Comparison of ENCODE assay signal across 17 mouse cellular contexts in the genomic region with DNA sequence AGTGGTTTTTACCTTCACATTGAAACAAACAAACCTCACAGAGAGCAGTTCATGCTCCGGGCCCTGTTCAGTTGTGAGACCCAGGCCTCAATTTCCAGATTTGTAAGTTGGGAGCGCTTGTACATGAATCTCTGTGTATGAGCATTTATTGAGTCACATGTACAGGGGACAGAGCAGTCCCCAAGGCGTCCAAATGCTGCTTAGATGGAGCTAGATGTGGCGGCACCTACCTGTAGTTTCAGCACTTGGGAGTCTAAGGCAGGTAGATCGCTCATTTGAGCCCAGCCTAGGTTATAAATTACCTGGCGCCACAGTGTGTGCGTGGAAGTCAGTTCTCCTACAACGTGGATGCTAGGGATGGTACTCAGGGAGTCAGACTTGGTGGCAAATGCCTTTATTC. TPM values are rescaled to one million over a fixed set of nuclear protein-coding genes. Genes with fewer than 3 reads are reported as not detected.
DNase-seq lines count a peak whose midpoint lies in the region; ATAC-seq and TF ChIP-seq lines count a peak whose summit lies in the region.
"Had no signal": no experiment of that assay in that cellular context is flagged by ENCODE, and none has a peak within 500 bp of the region (broad histone marks: within the 10 kb centered on the region; RNA-seq: fewer than 3 reads in every experiment).

No protein-coding gene starts in this region.

- ATAC-seq in embryonic facial prominence, embryonic 15.5 days (ENCODE audit: insufficient number of reproducible peaks, low FRiP score, low TSS enrichment, low read depth) = no peak
- ATAC-seq in heart, postnatal 0 days (ENCODE audit: insufficient read depth, low read depth) = no peak
- ATAC-seq in liver, embryonic 12.5 days = no peak

- no peak overlapping the region for H3K9ac ChIP-seq in embryonic facial prominence, embryonic 15.5 days
- H3K9ac ChIP-seq in heart, postnatal 0 days (replicated peaks; ENCODE audit: low read depth, low read length) = no peak overlapping the region
- H3K9ac ChIP-seq in liver, embryonic 12.5 days = peak overlapping the region; percentile 100

- H3K9me3 ChIP-seq in embryonic facial prominence, embryonic 15.5 days (replicated peaks) = no peaks in the 10 kb centered on the region
- no peaks in the 10 kb centered on the region for H3K9me3 ChIP-seq in embryonic facial prominence, embryonic 10.5 days
- H3K9me3 ChIP-seq in heart, postnatal 0 days (replicated peaks; ENCODE audit: control insufficient read depth, low read length) = no peaks in the 10 kb centered on the region
- no peaks in the 10 kb centered on the region for H3K9me3 ChIP-seq in E14TG2a.4 (ENCODE audit: low read length)
- no peaks in the 10 kb centered on the region for H3K9me3 ChIP-seq in liver, embryonic 12.5 days (replicated peaks)
- H3K9me3 ChIP-seq: megakaryocyte, embryonic 14.5 days had no signal

- H3K4me3 ChIP-seq in embryonic facial prominence, embryonic 15.5 days (replicated peaks) = no peak overlapping the region
- H3K4me3 ChIP-seq in embryonic facial prominence, embryonic 10.5 days = no peak overlapping the region
- no peak overlapping the region for H3K4me3 ChIP-seq in heart, postnatal 0 days (ENCODE audit: low read depth, low read length)
- peak overlapping the region; percentile 79 for H3K4me3 ChIP-seq in E14TG2a.4 (replicated peaks; ENCODE audit: low read length)
- peak overlapping the region; percentile 62 for H3K4me3 ChIP-seq in liver, embryonic 12.5 days

- H3K4me2 ChIP-seq in embryonic facial prominence, embryonic 15.5 days (replicated peaks) = 0 out of 2 replicates have a peak overlapping the region, but pooled peaks have one; percentile 53
- H3K4me2 ChIP-seq in heart, postnatal 0 days (ENCODE audit: low read depth, low read length) = peak overlapping the region; percentile 49; the same call in 1 of the 2 replicates
- peak overlapping the region; percentile 96 for H3K4me2 ChIP-seq in liver, embryonic 12.5 days

- no peaks in the 10 kb centered on the region for H3K36me3 ChIP-seq in embryonic facial prominence, embryonic 15.5 days
- H3K36me3 ChIP-seq in embryonic facial prominence, embryonic 10.5 days (replicated peaks) = no peaks in the 10 kb centered on the region
- no peaks in the 10 kb centered on the region for H3K36me3 ChIP-seq in heart, postnatal 0 days (replicated peaks; ENCODE audit: control insufficient read depth, insufficient read depth, low read length)
- no peaks in the 10 kb centered on the region for H3K36me3 ChIP-seq in E14TG2a.4 (ENCODE audit: insufficient read depth, low read length)
- H3K36me3 ChIP-seq in liver, embryonic 12.5 days = peaks cover 92% of the 10 kb centered on the region

- no peak overlapping the region for H3K27ac ChIP-seq in embryonic facial prominence, embryonic 15.5 days (replicated peaks)
- no peak overlapping the region; the same call in 1 of the 2 replicates for H3K27ac ChIP-seq in embryonic facial prominence, embryonic 10.5 days (replicated peaks)
- no peak overlapping the region for H3K27ac ChIP-seq in heart, postnatal 0 days (ENCODE audit: low read depth)
- H3K27ac ChIP-seq in liver, embryonic 12.5 days = peak overlapping the region; percentile 100

- no peak for TF ChIP-seq EP300 in heart, postnatal 0 days (IDR thresholded peaks at IDR 0.05; ENCODE audit: low read depth)

- TF ChIP-seq CTCF in heart, postnatal 0 days (IDR thresholded peaks at IDR 0.05; ENCODE audit: low read depth) = no peak
- no peak for TF ChIP-seq CTCF in E14TG2a.4 (conservative IDR thresholded peaks at IDR 0.05; ENCODE audit: low read length)

- WGBS in embryonic facial prominence, embryonic 15.5 days = 86% methylated on average over 8 of the region's 8 CpGs
- whole genome bisulfite sequencing in embryonic facial prominence, embryonic 10.5 days = 89% methylated on average over 8 of the region's 8 CpGs
- 82% methylated on average over 8 of the region's 8 CpGs for WGBS in heart, postnatal 0 days
- 61% methylated on average over 8 of the region's 8 CpGs for WGBS in liver, embryonic 12.5 days (ENCODE audit: insufficient replicate concordance)

- H3K27me3 ChIP-seq in embryonic facial prominence, embryonic 15.5 days = 0 out of 2 replicates have a peak, but pooled peaks cover 10% of the 10 kb centered on the region
- H3K27me3 ChIP-seq in embryonic facial prominence, embryonic 10.5 days (replicated peaks; ENCODE audit: low read depth, poor library complexity, severe bottlenecking) = peaks cover 24% of the 10 kb centered on the region
- 0 out of 2 replicates have a peak, but pooled peaks cover 5% of the 10 kb centered on the region for H3K27me3 ChIP-seq in heart, postnatal 0 days (ENCODE audit: control insufficient read depth, insufficient read depth, low read length)
- peaks cover 63% of the 10 kb centered on the region for H3K27me3 ChIP-seq in E14TG2a.4 (ENCODE audit: insufficient read depth, low read length)
- H3K27me3 ChIP-seq in liver, embryonic 12.5 days (replicated peaks) = 0 out of 2 replicates have a peak, but pooled peaks cover 4% of the 10 kb centered on the region
- H3K27me3 ChIP-seq: CH12.LX; megakaryocyte, embryonic 14.5 days had no signal

- H3K4me1 ChIP-seq in embryonic facial prominence, embryonic 15.5 days = peaks cover 33% of the 10 kb centered on the region
- H3K4me1 ChIP-seq in embryonic facial prominence, embryonic 10.5 days = peaks cover 48% of the 10 kb centered on the region
- H3K4me1 ChIP-seq in heart, postnatal 0 days (ENCODE audit: control insufficient read depth, insufficient read depth) = peaks cover 11% of the 10 kb centered on the region; the same call in 1 of the 2 replicates
- H3K4me1 ChIP-seq in E14TG2a.4 (replicated peaks; ENCODE audit: low read depth, low read length) = peaks cover 44% of the 10 kb centered on the region
- H3K4me1 ChIP-seq in liver, embryonic 12.5 days = peaks cover 94% of the 10 kb centered on the region

- no peak for DNase-seq in embryonic facial prominence, embryonic 10.5 days (ENCODE audit: low spot score)
- no peak for DNase-seq in heart, postnatal 0 days (ENCODE audit: low spot score)
- DNase-seq in heart, adult 11 months = no peak
- no peak for DNase-seq in ovary, postnatal 14 days (ENCODE audit: low spot score)
- no peak for DNase-seq in adrenal gland, postnatal 4 days (ENCODE audit: low spot score in 2 of 2)
- DNase-seq: kidney, postnatal 14 days; layer of hippocampus, adult 9-11 months had no signal

RNA-seq across cellular contexts. Expression of gene Kcnn4, which starts 6.4 kb away (rescaled TPM):
- polyA plus RNA-seq in embryonic facial prominence, embryonic 15.5 days (2015; fragmentation: Nextera tagmentation; extraction: Ambion mirVana) = 3.1 and 4.0 TPM in 2 replicates
- 3.0 and 3.5 TPM in 2 replicates for polyA plus RNA-seq in embryonic facial prominence, embryonic 10.5 days (2016; fragmentation: Nextera tagmentation; extraction: Ambion mirVana)
- 0.69 and 2.0 TPM in 2 replicates for total RNA-seq in heart, postnatal 0 days (2014; rRNA removed; ENCODE audit: low replicate concordance)
- 0.85 and 0.98 TPM in 2 replicates for polyA plus RNA-seq in heart, postnatal 0 days (2015; fragmentation: Nextera tagmentation; extraction: Ambion mirVana)
- 159 and 161 TPM in 2 replicates for polyA plus RNA-seq in liver, embryonic 12.5 days (2016; fragmentation: Nextera tagmentation; extraction: Ambion mirVana)
- total RNA-seq in adrenal gland, postnatal 4 days (2021) = 1 to 10 TPM; 3.0 to 7.3 TPM

RNA-seq across cellular contexts. Expression of gene Smg9, which starts 23.0 kb away (rescaled TPM):
- 24.8 and 27.6 TPM in 2 replicates for polyA plus RNA-seq in embryonic facial prominence, embryonic 15.5 days (2015; fragmentation: Nextera tagmentation; extraction: Ambion mirVana)
- 25.8 and 26.3 TPM in 2 replicates for polyA plus RNA-seq in embryonic facial prominence, embryonic 10.5 days (2016; fragmentation: Nextera tagmentation; extraction: Ambion mirVana)
- total RNA-seq in heart, postnatal 0 days (2014; rRNA removed; ENCODE audit: low replicate concordance) = 15.5 and 30.2 TPM in 2 replicates
- polyA plus RNA-seq in heart, postnatal 0 days (2015; fragmentation: Nextera tagmentation; extraction: Ambion mirVana) = 13.1 and 13.5 TPM in 2 replicates
- polyA plus RNA-seq in liver, embryonic 12.5 days (2016; fragmentation: Nextera tagmentation; extraction: Ambion mirVana) = 22.9 and 23.5 TPM in 2 replicates
- 10 to 100 TPM; 25.6 to 32.3 TPM for total RNA-seq in adrenal gland, postnatal 4 days (2021)

RNA-seq across cellular contexts. Expression of gene Lypd5, which starts 27.5 kb away (rescaled TPM):
- 30.8 and 40.2 TPM in 2 replicates for polyA plus RNA-seq in embryonic facial prominence, embryonic 15.5 days (2015; fragmentation: Nextera tagmentation; extraction: Ambion mirVana)
- polyA plus RNA-seq in embryonic facial prominence, embryonic 10.5 days (2016; fragmentation: Nextera tagmentation; extraction: Ambion mirVana) = not detected in 2 replicates
- total RNA-seq in heart, postnatal 0 days (2014; rRNA removed; ENCODE audit: low replicate concordance) = not detected in 2 replicates
- polyA plus RNA-seq in heart, postnatal 0 days (2015; fragmentation: Nextera tagmentation; extraction: Ambion mirVana) = not detected in 2 replicates
- polyA plus RNA-seq in liver, embryonic 12.5 days (2016; fragmentation: Nextera tagmentation; extraction: Ambion mirVana) = not detected in 2 replicates
- total RNA-seq in adrenal gland, postnatal 4 days (2021) = not detected
- total RNA-seq: adrenal gland, adult 18-20 months; CH12.LX; heart, postnatal 14 days had no signal
- polyA plus RNA-seq: stomach, embryonic 14.5 days had no signal

RNA-seq across cellular contexts. Expression of gene Tescl, which starts 42.7 kb away (rescaled TPM):
- polyA plus RNA-seq in embryonic facial prominence, embryonic 15.5 days (2015; fragmentation: Nextera tagmentation; extraction: Ambion mirVana) = not detected in 2 replicates
- polyA plus RNA-seq in embryonic facial prominence, embryonic 10.5 days (2016; fragmentation: Nextera tagmentation; extraction: Ambion mirVana) = 0.17 TPM in 1 of 2 replicates, not detected in the other
- not detected in 2 replicates for total RNA-seq in heart, postnatal 0 days (2014; rRNA removed; ENCODE audit: low replicate concordance)
- polyA plus RNA-seq in heart, postnatal 0 days (2015; fragmentation: Nextera tagmentation; extraction: Ambion mirVana) = 0.14 TPM in 1 of 2 replicates, not detected in the other
- polyA plus RNA-seq in liver, embryonic 12.5 days (2016; fragmentation: Nextera tagmentation; extraction: Ambion mirVana) = not detected in 2 replicates
- under 1 TPM; 0.36 to 0.37 TPM for total RNA-seq in adrenal gland, postnatal 4 days (2021)
- total RNA-seq: CH12.LX; heart, postnatal 14 days; left cerebral cortex, postnatal 10 days had no signal
- polyA plus RNA-seq: lung, embryonic 16.5 days had no signal

RNA-seq across cellular contexts. Expression of gene Zfp94, which starts 60.0 kb away (rescaled TPM):
- polyA plus RNA-seq in embryonic facial prominence, embryonic 15.5 days (2015; fragmentation: Nextera tagmentation; extraction: Ambion mirVana) = 13.7 and 14.5 TPM in 2 replicates
- 13.8 and 13.9 TPM in 2 replicates for polyA plus RNA-seq in embryonic facial prominence, embryonic 10.5 days (2016; fragmentation: Nextera tagmentation; extraction: Ambion mirVana)
- total RNA-seq in heart, postnatal 0 days (2014; rRNA removed; ENCODE audit: low replicate concordance) = 0.95 and 4.1 TPM in 2 replicates
- 2.8 and 2.9 TPM in 2 replicates for polyA plus RNA-seq in heart, postnatal 0 days (2015; fragmentation: Nextera tagmentation; extraction: Ambion mirVana)
- polyA plus RNA-seq in liver, embryonic 12.5 days (2016; fragmentation: Nextera tagmentation; extraction: Ambion mirVana) = 3.0 and 3.6 TPM in 2 replicates
- 1 to 10 TPM; 5.8 to 7.0 TPM for total RNA-seq in adrenal gland, postnatal 4 days (2021)

Comparison
In these comparisons a context has a peak if more than half of its experiments do, and no peak if none do; other contexts are left out.
1. RNA of gene Lypd5, which starts 27.5 kb away (polyA plus RNA-seq): 30.8 to 40.2 TPM in embryonic facial prominence, embryonic 15.5 days; not detected in embryonic facial prominence, embryonic 10.5 days, not detected in heart, postnatal 0 days and not detected in liver, embryonic 12.5 days; every median in the first group is over 10 times any median in the second.
2. H3K4me3 ChIP-seq: peak in E14TG2a.4 (single experiment) and liver, embryonic 12.5 days (single experiment); none in embryonic facial prominence, embryonic 15.5 days (single experiment), embryonic facial prominence, embryonic 10.5 days (single experiment) and heart, postnatal 0 days (single experiment).
3. RNA of gene Kcnn4, which starts 6.4 kb away (polyA plus RNA-seq): 159 to 161 TPM in liver, embryonic 12.5 days; 3.0 to 3.5 TPM in embryonic facial prominence, embryonic 10.5 days, 3.1 to 4.0 TPM in embryonic facial prominence, embryonic 15.5 days and 0.85 to 0.98 TPM in heart, postnatal 0 days; every median in the first group is over 10 times any median in the second.
4. Peak in every context shown above with its lines, with median percentiles within 50 percentile points of each other: H3K4me2 ChIP-seq.